Mouse (Mus musculus): ENCODE results near the gene Kif2a. TPM values are rescaled to one million over a fixed set of nuclear protein-coding genes. Genes with fewer than 3 reads are reported as not detected.

Kif2a gene
- polyA plus RNA-seq, 1 experiment from 2014 or later: 13.2 TPM

GRCm38 (mm10) chr13:107031228-107031627 is 9.3 kb upstream of the Kif2a start:
- no peaks in the 10 kb centered on the region; the same call in none of the 2 replicates for H3K4me1 ChIP-seq (ENCODE audit: control insufficient read depth, low read depth, low read length)
- H3K4me2 ChIP-seq (ENCODE audit: low read depth, low read length): no peak overlapping the region
- H3K9me3 ChIP-seq (replicated peaks; ENCODE audit: control insufficient read depth, low read length): no peaks in the 10 kb centered on the region
- ATAC-seq (ENCODE audit: low read depth): no peak
- no peaks in the 10 kb centered on the region for H3K27me3 ChIP-seq (ENCODE audit: control insufficient read depth, insufficient read depth, low read depth, low read length)
- H3K4me3 ChIP-seq (ENCODE audit: low read depth, low read length): no peak overlapping the region
- no peak overlapping the region for H3K9ac ChIP-seq (ENCODE audit: low read depth, low read length)
- no peak overlapping the region for H3K27ac ChIP-seq (ENCODE audit: low read length)
- H3K36me3 ChIP-seq (ENCODE audit: control insufficient read depth, insufficient read depth): no peaks in the 10 kb centered on the region

- Histone ChIP-seq H3K4me1 (ENCODE audit: control insufficient read depth, low read depth, low read length) (peaks cover 12% of the 10 kb centered on the region), H3K4me2 (ENCODE audit: low read depth, low read length) (no peak overlapping the region), H3K36me3 (ENCODE audit: control insufficient read depth, insufficient read depth) (no peaks in the 10 kb centered on the region), H3K4me3 (ENCODE audit: low read depth, low read length) (no peak overlapping the region), H3K27ac (ENCODE audit: low read length) (no peak overlapping the region), H3K9me3 (replicated peaks; ENCODE audit: control insufficient read depth, low read length) (no peaks in the 10 kb centered on the region), H3K27me3 (ENCODE audit: control insufficient read depth, insufficient read depth, low read depth, low read length) (no peaks in the 10 kb centered on the region), H3K9ac (ENCODE audit: low read depth, low read length) (no peak overlapping the region)
- 60% methylated on average over 4 of the region's 4 CpGs for WGBS (ENCODE audit: insufficient replicate concordance)
- no peak for ATAC-seq (ENCODE audit: low read depth)
These were observed 5.3 kb upstream of the Kif2a start for GRCm38 (mm10) chr13:107027218-107027617.

- Histone ChIP-seq H3K9ac (ENCODE audit: low read depth, low read length) (no peak overlapping the region), H3K27me3 (ENCODE audit: control insufficient read depth, insufficient read depth, low read depth, low read length) (no peaks in the 10 kb centered on the region), H3K4me1 (ENCODE audit: control insufficient read depth, low read depth, low read length) (peaks cover 12% of the 10 kb centered on the region), H3K4me3 (ENCODE audit: low read depth, low read length) (no peak overlapping the region), H3K36me3 (ENCODE audit: control insufficient read depth, insufficient read depth) (no peaks in the 10 kb centered on the region), H3K9me3 (replicated peaks; ENCODE audit: control insufficient read depth, low read length) (no peaks in the 10 kb centered on the region), H3K27ac (ENCODE audit: low read length) (no peak overlapping the region), H3K4me2 (ENCODE audit: low read depth, low read length) (no peak overlapping the region)
- 16% methylated on average over 3 of the region's 3 CpGs for WGBS (ENCODE audit: insufficient replicate concordance)
- no peak for ATAC-seq (ENCODE audit: low read depth)
These were observed 3.7 kb upstream of the Kif2a start for GRCm38 (mm10) chr13:107025663-107026062.

- WGBS (ENCODE audit: insufficient replicate concordance): 2% methylated on average over 68 of the region's 97 CpGs
- H3K4me3 ChIP-seq (ENCODE audit: low read depth, low read length): peak overlapping the region; percentile 96
- ATAC-seq (ENCODE audit: low read depth): peak; percentile 95
- peaks cover 27% of the 10 kb centered on the region for H3K4me1 ChIP-seq (ENCODE audit: control insufficient read depth, low read depth, low read length)
- no peaks in the 10 kb centered on the region for H3K27me3 ChIP-seq (ENCODE audit: control insufficient read depth, insufficient read depth, low read depth, low read length)
- peak overlapping the region; percentile 95 for H3K4me2 ChIP-seq (ENCODE audit: low read depth, low read length)
- H3K36me3 ChIP-seq (ENCODE audit: control insufficient read depth, insufficient read depth): no peaks in the 10 kb centered on the region
- H3K9me3 ChIP-seq (replicated peaks; ENCODE audit: control insufficient read depth, low read length): no peaks in the 10 kb centered on the region
- H3K27ac ChIP-seq (ENCODE audit: low read length): peak overlapping the region; percentile 95
- peak overlapping the region; percentile 98 for H3K9ac ChIP-seq (ENCODE audit: low read depth, low read length)
These were observed 593 bp upstream of the Kif2a start for GRCm38 (mm10) chr13:107022266-107023171.

GRCm38 (mm10) chr13:107019443-107019842 is 2.5 kb downstream of the Kif2a start:
- no peaks in the 10 kb centered on the region for H3K27me3 ChIP-seq (ENCODE audit: control insufficient read depth, insufficient read depth, low read depth, low read length)
- 44% methylated on average over 2 of the region's 2 CpGs for WGBS (ENCODE audit: insufficient replicate concordance)
- peak overlapping the region; percentile 45 for H3K4me2 ChIP-seq (ENCODE audit: low read depth, low read length)
- H3K4me1 ChIP-seq (ENCODE audit: control insufficient read depth, low read depth, low read length): peaks cover 28% of the 10 kb centered on the region
- H3K9me3 ChIP-seq (replicated peaks; ENCODE audit: control insufficient read depth, low read length): no peaks in the 10 kb centered on the region
- peak overlapping the region; percentile 40 for H3K9ac ChIP-seq (ENCODE audit: low read depth, low read length)
- H3K4me3 ChIP-seq (ENCODE audit: low read depth, low read length): peak overlapping the region; percentile 43
- peaks cover 6% of the 10 kb centered on the region; the same call in 1 of the 2 replicates for H3K36me3 ChIP-seq (ENCODE audit: control insufficient read depth, insufficient read depth)
- ATAC-seq (ENCODE audit: low read depth): peak; percentile 7; the same call in 1 of the 2 replicates
- H3K27ac ChIP-seq (ENCODE audit: low read length): peak overlapping the region; percentile 69

GRCm38 (mm10) chr13:107013926-107014325 is 8.0 kb downstream of the Kif2a start:
- no peaks in the 10 kb centered on the region for H3K27me3 ChIP-seq (ENCODE audit: control insufficient read depth, insufficient read depth, low read depth, low read length)
- H3K4me2 ChIP-seq (ENCODE audit: low read depth, low read length): no peak overlapping the region
- no peak overlapping the region for H3K4me3 ChIP-seq (ENCODE audit: low read depth, low read length)
- no peak overlapping the region for H3K27ac ChIP-seq (ENCODE audit: low read length)
- H3K9ac ChIP-seq (ENCODE audit: low read depth, low read length): no peak overlapping the region
- H3K4me1 ChIP-seq (ENCODE audit: control insufficient read depth, low read depth, low read length): peaks cover 28% of the 10 kb centered on the region
- no peaks in the 10 kb centered on the region for H3K9me3 ChIP-seq (replicated peaks; ENCODE audit: control insufficient read depth, low read length)
- WGBS (ENCODE audit: insufficient replicate concordance): 75% methylated on average over 2 of the region's 2 CpGs
- peaks cover 6% of the 10 kb centered on the region; the same call in 1 of the 2 replicates for H3K36me3 ChIP-seq (ENCODE audit: control insufficient read depth, insufficient read depth)
- no peak for ATAC-seq (ENCODE audit: low read depth)

GRCm38 (mm10) chr13:107011618-107012017 is 10.3 kb downstream of the Kif2a start:
- Histone ChIP-seq H3K27ac (ENCODE audit: low read length) (no peak overlapping the region), H3K9me3 (replicated peaks; ENCODE audit: control insufficient read depth, low read length) (no peaks in the 10 kb centered on the region), H3K27me3 (ENCODE audit: control insufficient read depth, insufficient read depth, low read depth, low read length) (no peaks in the 10 kb centered on the region), H3K4me1 (ENCODE audit: control insufficient read depth, low read depth, low read length) (peaks cover 30% of the 10 kb centered on the region), H3K4me2 (ENCODE audit: low read depth, low read length) (no peak overlapping the region), H3K36me3 (ENCODE audit: control insufficient read depth, insufficient read depth) (peaks cover 4% of the 10 kb centered on the region; the same call in 1 of the 2 replicates), H3K9ac (ENCODE audit: low read depth, low read length) (no peak overlapping the region), H3K4me3 (ENCODE audit: low read depth, low read length) (no peak overlapping the region)
- 74% methylated on average over 2 of the region's 2 CpGs for WGBS (ENCODE audit: insufficient replicate concordance)
- ATAC-seq (ENCODE audit: low read depth): peak; percentile 66

- H3K36me3 ChIP-seq (ENCODE audit: control insufficient read depth, insufficient read depth): no peaks in the 10 kb centered on the region
- H3K4me1 ChIP-seq (ENCODE audit: control insufficient read depth, low read depth, low read length): peaks cover 29% of the 10 kb centered on the region
- H3K4me3 ChIP-seq (ENCODE audit: low read depth, low read length): no peak overlapping the region
- no peaks in the 10 kb centered on the region for H3K9me3 ChIP-seq (replicated peaks; ENCODE audit: control insufficient read depth, low read length)
- WGBS (ENCODE audit: insufficient replicate concordance): 42% methylated on average over 4 of the region's 4 CpGs
- H3K4me2 ChIP-seq (ENCODE audit: low read depth, low read length): no peak overlapping the region
- no peaks in the 10 kb centered on the region for H3K27me3 ChIP-seq (ENCODE audit: control insufficient read depth, insufficient read depth, low read depth, low read length)
- H3K27ac ChIP-seq (ENCODE audit: low read length): peak overlapping the region; percentile 60; the same call in 1 of the 2 replicates
- peak; percentile 50 for ATAC-seq (ENCODE audit: low read depth)
- no peak overlapping the region for H3K9ac ChIP-seq (ENCODE audit: low read depth, low read length)
These were observed 13.8 kb downstream of the Kif2a start for GRCm38 (mm10) chr13:107008174-107008573.

- Histone ChIP-seq H3K4me1 (ENCODE audit: control insufficient read depth, low read depth, low read length) (peaks cover 37% of the 10 kb centered on the region), H3K36me3 (ENCODE audit: control insufficient read depth, insufficient read depth) (no peaks in the 10 kb centered on the region), H3K27ac (ENCODE audit: low read length) (no peak overlapping the region), H3K4me2 (ENCODE audit: low read depth, low read length) (no peak overlapping the region), H3K4me3 (ENCODE audit: low read depth, low read length) (no peak overlapping the region), H3K9ac (ENCODE audit: low read depth, low read length) (no peak overlapping the region), H3K9me3 (replicated peaks; ENCODE audit: control insufficient read depth, low read length) (no peaks in the 10 kb centered on the region), H3K27me3 (ENCODE audit: control insufficient read depth, insufficient read depth, low read depth, low read length) (no peaks in the 10 kb centered on the region)
- 80% methylated on average over 2 of the region's 2 CpGs for WGBS (ENCODE audit: insufficient replicate concordance)
- no peak for ATAC-seq (ENCODE audit: low read depth)
These were observed 18.7 kb downstream of the Kif2a start for GRCm38 (mm10) chr13:107003211-107003610.
